10 mouse cellular contexts compared by ENCODE assay signal in the genomic region with DNA sequence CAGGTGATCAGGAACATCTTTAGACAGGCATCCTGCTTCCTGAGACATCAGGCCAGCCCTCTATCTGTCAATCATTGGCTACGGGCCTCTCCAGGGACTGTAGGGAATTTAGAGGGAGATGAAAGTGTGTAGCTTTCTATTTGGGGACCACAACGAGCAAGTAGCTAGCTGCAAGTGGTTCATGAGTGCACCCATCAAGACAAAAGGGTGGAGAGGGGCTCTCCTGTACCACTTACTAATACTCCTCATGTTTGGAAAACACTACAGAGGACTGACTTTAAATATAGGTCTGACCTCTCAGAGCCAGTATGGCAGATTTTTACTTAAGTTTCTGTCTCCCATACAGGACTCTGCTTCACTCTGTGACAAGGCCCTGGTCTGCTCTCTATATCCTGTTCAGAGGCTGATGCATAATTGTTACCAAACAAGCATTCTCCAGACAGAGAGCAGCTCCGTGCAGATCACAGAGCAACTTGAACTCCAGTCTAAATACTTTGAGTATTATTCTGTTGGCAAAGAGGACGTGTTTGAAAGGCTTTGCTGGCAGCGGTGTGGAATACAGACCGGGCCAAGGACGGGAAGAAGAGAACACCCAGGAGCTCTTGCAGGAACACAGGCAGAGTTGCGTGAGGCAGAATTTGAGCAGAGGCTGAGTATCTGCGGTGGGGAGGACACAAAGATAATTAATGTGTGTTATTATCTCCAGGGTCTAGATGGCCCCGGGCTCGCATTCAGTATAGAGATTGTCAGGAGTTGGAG. TPM values are rescaled to one million over a fixed set of nuclear protein-coding genes. Genes with fewer than 3 reads are reported as not detected.
DNase-seq lines count a peak whose midpoint lies in the region; ATAC-seq lines count a peak whose summit lies in the region.
"Had no signal": no experiment of that assay in that cellular context is flagged by ENCODE, and none has a peak within 500 bp of the region (broad histone marks: within the 10 kb centered on the region; RNA-seq: fewer than 3 reads in every experiment).

No protein-coding gene starts in this region.

- peak; percentile 47 for ATAC-seq in intestine, embryonic 15.5 days
- ATAC-seq in stomach, embryonic 14.5 days (ENCODE audit: insufficient number of reproducible peaks, insufficient read depth, low FRiP score, low read depth) = no peak

- no peak overlapping the region for H3K4me3 ChIP-seq in intestine, embryonic 15.5 days (replicated peaks)
- H3K4me3 ChIP-seq in stomach, embryonic 14.5 days (ENCODE audit: low read depth, low read length) = no peak overlapping the region
- H3K4me3 ChIP-seq: erythroblast, embryonic 14.5 days had no signal

- H3K27me3 ChIP-seq in intestine, embryonic 15.5 days (replicated peaks) = no peaks in the 10 kb centered on the region
- H3K27me3 ChIP-seq in stomach, embryonic 14.5 days (ENCODE audit: control insufficient read depth, insufficient read depth, low read length) = no peaks in the 10 kb centered on the region

- peak; percentile 16 to 22 for DNase-seq in layer of hippocampus, postnatal 10 days (ENCODE audit: low spot score in 2 of 2)
- no peak for DNase-seq in layer of hippocampus, adult 9-10 months (ENCODE audit: low spot score)
- peak; percentile 47 to 50 for DNase-seq in gastrocnemius, adult 8-10 months (ENCODE audit: low spot score in 2 of 2)
- DNase-seq in cerebellum, adult 11-12 months = no peak
- DNase-seq in thymus, postnatal 0 days (ENCODE audit: low spot score) = no peak
- no peak for DNase-seq in natural killer cell, adult 2 months (ENCODE audit: low spot score in 2 of 2)

- peak overlapping the region; percentile 75 for H3K27ac ChIP-seq in intestine, embryonic 15.5 days
- H3K27ac ChIP-seq in stomach, embryonic 14.5 days (ENCODE audit: low read length) = peak overlapping the region; percentile 79; the same call in 1 of the 2 replicates

- 32% methylated on average over 11 of the region's 11 CpGs for WGBS in intestine, embryonic 15.5 days
- WGBS in stomach, embryonic 14.5 days = 35% methylated on average over 11 of the region's 11 CpGs

- no peak overlapping the region for H3K4me2 ChIP-seq in intestine, embryonic 15.5 days (replicated peaks)
- peak overlapping the region; percentile 1; the same call in 1 of the 2 replicates for H3K4me2 ChIP-seq in stomach, embryonic 14.5 days (replicated peaks; ENCODE audit: low read depth, low read length)

- H3K9ac ChIP-seq in intestine, embryonic 15.5 days = no peak overlapping the region
- no peak overlapping the region for H3K9ac ChIP-seq in stomach, embryonic 14.5 days (replicated peaks; ENCODE audit: low read depth, low read length)

- no peaks in the 10 kb centered on the region for H3K9me3 ChIP-seq in intestine, embryonic 15.5 days
- no peaks in the 10 kb centered on the region for H3K9me3 ChIP-seq in stomach, embryonic 14.5 days (ENCODE audit: control insufficient read depth, low read depth, low read length)

- no peaks in the 10 kb centered on the region for H3K36me3 ChIP-seq in intestine, embryonic 15.5 days
- H3K36me3 ChIP-seq in stomach, embryonic 14.5 days (ENCODE audit: control insufficient read depth, insufficient read depth, low read length) = no peaks in the 10 kb centered on the region

- peaks cover 24% of the 10 kb centered on the region for H3K4me1 ChIP-seq in intestine, embryonic 15.5 days (replicated peaks)
- H3K4me1 ChIP-seq in stomach, embryonic 14.5 days (ENCODE audit: control insufficient read depth, insufficient read depth, low read length) = peaks cover 25% of the 10 kb centered on the region

RNA-seq across cellular contexts. Expression of gene Gm6993, which starts 56.2 kb away (rescaled TPM):
- total RNA-seq in layer of hippocampus, postnatal 10 days (2021) = not detected
- total RNA-seq in gastrocnemius, adult 8-10 months (2022) = not detected
- not detected in 2 replicates for polyA plus RNA-seq in intestine, embryonic 15.5 days (2015; fragmentation: Nextera tagmentation; extraction: Ambion mirVana)
- polyA plus RNA-seq in stomach, embryonic 14.5 days (2014; fragmentation: Nextera tagmentation; extraction: Ambion mirVana) = not detected in 2 replicates
- polyA plus RNA-seq in thymus, postnatal 0 days (2015; fragmentation: Nextera tagmentation; extraction: Ambion mirVana) = not detected in 2 replicates
- total RNA-seq: ES-E14 had no signal
- polyA plus RNA-seq: erythroblast, embryonic 14.5 days had no signal

Comparison
In these comparisons a context has a peak if more than half of its experiments do, and no peak if none do; other contexts are left out.
1. DNase-seq: peak in layer of hippocampus, postnatal 10 days (2 of 2) and gastrocnemius, adult 8-10 months (2 of 2); none in layer of hippocampus, adult 9-10 months (single experiment), cerebellum, adult 11-12 months (single experiment), thymus, postnatal 0 days (single experiment) and natural killer cell, adult 2 months (0 of 2).